Comparison of ENCODE assay signal across 8 mouse cellular contexts in genomic region chr7:80294062-80294763, GRCm38 (mm10). TPM values are rescaled to one million over a fixed set of nuclear protein-coding genes. Genes with fewer than 3 reads are reported as not detected.
DNase-seq lines count a peak whose midpoint lies in the region; ATAC-seq lines count a peak whose summit lies in the region.

Prc1 (plus strand) TSS chr7:80294450.

- peaks cover 40% of the 10 kb centered on the region for H3K36me3 ChIP-seq in heart, embryonic 10.5 days
- peaks cover 27% of the 10 kb centered on the region for H3K36me3 ChIP-seq in kidney, embryonic 15.5 days

- peak within 1 kb of the TSS; percentile 77 for H3K4me2 ChIP-seq in kidney, embryonic 15.5 days

- H3K9me3 ChIP-seq in heart, embryonic 10.5 days: no peaks in the 10 kb centered on the region
- H3K9me3 ChIP-seq in kidney, embryonic 15.5 days (replicated peaks): no peaks in the 10 kb centered on the region

- no peaks in the 10 kb centered on the region for H3K27me3 ChIP-seq in heart, embryonic 10.5 days (ENCODE audit: insufficient read depth, poor library complexity, severe bottlenecking)
- no peaks in the 10 kb centered on the region for H3K27me3 ChIP-seq in kidney, embryonic 15.5 days

- H3K4me3 ChIP-seq in heart, embryonic 10.5 days: peak within 1 kb of the TSS; percentile 83
- peak within 1 kb of the TSS; percentile 92 for H3K4me3 ChIP-seq in kidney, embryonic 15.5 days (replicated peaks)

- under 1% methylated on average over 52 of the region's 52 CpGs for WGBS in heart, embryonic 10.5 days
- under 1% methylated on average over 52 of the region's 52 CpGs for WGBS in kidney, embryonic 15.5 days

- H3K9ac ChIP-seq in kidney, embryonic 15.5 days: peak within 1 kb of the TSS; percentile 79

- ATAC-seq in erythroblast, adult 5-6 weeks (replicated peaks; ENCODE audit: low FRiP score, poor library complexity, severe bottlenecking): peak; percentile 93
- peak; percentile 99 for ATAC-seq in kidney, embryonic 15.5 days (replicated peaks; ENCODE audit: low FRiP score)
- ATAC-seq in monocyte, adult 5-6 weeks (replicated peaks; ENCODE audit: insufficient number of reproducible peaks, low FRiP score, low TSS enrichment, poor library complexity, severe bottlenecking): peak; percentile 98

- peaks cover 21% of the 10 kb centered on the region for H3K4me1 ChIP-seq in heart, embryonic 10.5 days
- peaks cover 31% of the 10 kb centered on the region for H3K4me1 ChIP-seq in kidney, embryonic 15.5 days

- DNase-seq in B cell, adult 2 months: peak; percentile 98 to 99
- DNase-seq in brain, adult 2 months (ENCODE audit: low read depth, low spot score): peak; percentile 99
- peak; percentile 100 for DNase-seq in heart, embryonic 10.5 days (ENCODE audit: low spot score)
- DNase-seq in liver: peak; percentile 100
- DNase-seq in spleen, postnatal 4 days (ENCODE audit: low spot score in 2 of 2): peak; percentile 99 to 100

- H3K27ac ChIP-seq in heart, embryonic 10.5 days: peak within 1 kb of the TSS; percentile 93
- peak within 1 kb of the TSS; percentile 91 for H3K27ac ChIP-seq in kidney, embryonic 15.5 days

RNA-seq across cellular contexts. Expression of gene Prc1, which starts in this region (rescaled TPM):
- total RNA-seq in erythroblast, adult 5-6 weeks (2015; ENCODE audit: low replicate concordance): 59.4 and 74.7 TPM in 2 replicates
- total RNA-seq in erythroblast, adult 5-6 weeks (2017; ENCODE audit: low replicate concordance): 188 and 334 TPM in 2 replicates
- 153 and 163 TPM in 2 replicates for polyA plus RNA-seq in heart, embryonic 10.5 days (2016; fragmentation: Nextera tagmentation; extraction: Ambion mirVana)
- 137 and 150 TPM in 2 replicates for polyA plus RNA-seq in kidney, embryonic 15.5 days (2015; fragmentation: Nextera tagmentation; extraction: Ambion mirVana)
- total RNA-seq in monocyte, adult 5-6 weeks (2017): 6.3 to 11.8 TPM (median 7.3 TPM) in 3 replicates

Comparison
In these comparisons a context has a peak if more than half of its experiments do, and no peak if none do; other contexts are left out.
1. Peak in every context shown above with its lines: DNase-seq, ATAC-seq, H3K4me3 ChIP-seq and H3K27ac ChIP-seq.